Mouse (Mus musculus) cerebellum, adult 11-12 months (tissue): ENCODE measurements around the gene Znfx1.

Source experiments
- DNase-seq: peaks from one replicate; pipeline ENCODE4 v3.0.0; 2022

Znfx1 gene

GRCm38 (mm10) chr2:167071641-167072601 lies 9.1 kb upstream of the Znfx1 start:
- peak; percentile 87 for DNase-seq

DNA sequence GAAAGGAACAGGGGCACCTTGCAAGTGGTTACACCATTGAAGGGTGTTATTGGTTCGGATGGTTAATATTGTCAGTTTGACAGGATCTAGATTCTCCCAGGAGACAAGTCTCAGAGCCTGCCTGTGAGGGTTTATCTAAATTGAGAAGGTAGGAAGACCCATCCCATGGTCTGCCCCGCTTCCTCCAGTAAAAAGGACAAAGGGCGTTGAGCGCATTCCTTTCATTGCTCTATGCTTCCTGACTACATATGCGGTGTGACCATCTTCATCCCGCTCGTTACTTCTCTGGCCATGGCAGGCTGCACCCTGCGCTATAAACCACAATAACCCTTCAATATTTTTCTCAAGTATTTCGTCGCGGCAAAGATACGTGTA lies 8.4 kb upstream of the Znfx1 start:
- no peak for DNase-seq

DNA sequence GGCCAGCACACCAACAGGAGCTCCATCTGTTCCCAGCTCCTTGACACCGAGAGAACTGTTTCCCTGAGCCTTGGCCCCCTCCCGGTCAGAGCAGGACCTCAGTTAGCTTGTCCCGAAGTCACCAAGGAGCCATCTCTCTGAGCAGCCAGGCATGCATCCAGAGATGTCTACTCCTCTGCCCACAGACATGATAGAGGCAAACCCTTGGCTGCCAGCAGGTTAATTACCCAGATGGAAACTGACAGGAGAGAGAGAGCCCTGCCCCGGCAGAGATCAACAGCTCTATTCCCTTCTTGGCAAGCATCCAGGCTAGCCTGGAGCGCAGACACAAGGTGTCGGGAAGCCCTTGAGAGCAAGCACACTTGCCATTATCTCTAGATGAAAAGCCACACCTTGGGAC lies 7.5 kb upstream of the Znfx1 start:
- peak; percentile 86 for DNase-seq

- DNase-seq = no peak
Measured at GRCm38 (mm10) chr2:167067575-167067974, 4.8 kb upstream of the Znfx1 start.

GRCm38 (mm10) chr2:167066528-167067516 lies 4.0 kb upstream of the Znfx1 start:
- DNase-seq = no peak

- DNase-seq = no peak
Measured at GRCm38 (mm10) chr2:167066031-167066430, 3.2 kb upstream of the Znfx1 start.

GRCm38 (mm10) chr2:167064601-167065295 lies 1.9 kb upstream of the Znfx1 start:
- no peak for DNase-seq

- DNase-seq = no peak
Measured at GRCm38 (mm10) chr2:167063906-167064496, 1.2 kb upstream of the Znfx1 start.

DNA sequence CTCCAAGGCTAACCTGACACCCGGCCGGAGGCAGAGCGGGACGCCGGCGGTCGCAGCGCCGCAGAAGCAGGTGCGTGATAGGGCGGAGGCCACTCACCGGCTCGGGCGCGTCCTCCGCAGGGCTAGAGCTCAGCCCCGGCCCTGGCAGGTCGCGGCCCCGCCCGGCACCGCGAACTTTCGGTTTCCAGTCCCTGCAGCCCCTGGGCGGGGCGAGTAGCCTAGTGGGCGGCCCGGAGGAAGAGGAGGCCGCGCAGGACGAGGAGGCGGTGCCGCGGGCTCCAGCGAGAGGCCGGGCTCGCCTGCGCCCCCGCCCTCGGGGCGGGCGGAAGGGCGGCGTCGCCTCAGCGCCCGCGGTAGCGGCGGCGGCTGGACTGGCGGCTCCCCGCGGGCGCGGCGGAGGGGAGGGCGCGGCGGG lies 311 bp downstream of the Znfx1 start:
- DNase-seq = peak; percentile 92

- peak; percentile 30 for DNase-seq
Measured at GRCm38 (mm10) chr2:167061381-167062034, 1.3 kb downstream of the Znfx1 start.

DNA sequence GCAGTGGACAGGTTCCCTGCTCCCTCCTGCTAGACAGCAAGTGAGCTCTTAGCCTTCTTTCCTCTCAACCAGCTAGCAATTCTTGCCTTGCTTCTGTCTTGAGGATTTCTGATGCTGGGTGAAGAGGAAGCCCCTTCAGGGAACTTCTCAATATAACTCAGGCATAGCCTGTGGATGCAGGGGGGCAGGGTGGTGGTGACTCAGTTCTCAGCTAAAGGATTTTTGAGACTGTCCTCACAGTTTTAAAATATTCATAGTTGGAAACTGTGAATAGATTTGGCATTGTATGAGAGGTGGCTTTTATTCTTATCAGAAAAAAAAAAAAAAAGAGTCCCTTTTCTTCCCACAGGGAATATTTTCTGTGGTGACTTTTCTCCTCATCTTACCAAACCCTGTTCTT lies 2.1 kb downstream of the Znfx1 start:
- no peak for DNase-seq

DNA sequence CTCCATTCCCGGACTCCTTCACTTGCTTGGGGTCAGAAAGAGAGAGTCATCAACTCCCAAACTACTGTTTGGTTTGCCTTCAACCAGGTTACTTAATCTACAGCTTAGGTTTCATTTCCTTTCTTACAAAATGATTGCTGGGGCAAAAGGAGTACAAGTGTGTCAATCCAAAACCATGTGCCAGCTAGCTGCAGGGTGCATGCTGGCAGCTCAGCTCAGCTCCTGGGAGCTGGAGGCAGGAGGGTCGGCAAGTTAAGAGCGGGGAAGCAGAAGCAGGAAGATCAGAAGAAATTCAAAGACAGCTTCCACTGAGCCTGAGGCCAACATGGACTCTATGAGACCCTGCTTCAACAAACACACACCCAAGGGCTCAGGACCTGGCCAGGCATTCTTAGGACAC lies 2.5 kb downstream of the Znfx1 start:
- DNase-seq = no peak

GRCm38 (mm10) chr2:167059960-167060359 lies 2.9 kb downstream of the Znfx1 start:
- DNase-seq = peak; percentile 10

DNA sequence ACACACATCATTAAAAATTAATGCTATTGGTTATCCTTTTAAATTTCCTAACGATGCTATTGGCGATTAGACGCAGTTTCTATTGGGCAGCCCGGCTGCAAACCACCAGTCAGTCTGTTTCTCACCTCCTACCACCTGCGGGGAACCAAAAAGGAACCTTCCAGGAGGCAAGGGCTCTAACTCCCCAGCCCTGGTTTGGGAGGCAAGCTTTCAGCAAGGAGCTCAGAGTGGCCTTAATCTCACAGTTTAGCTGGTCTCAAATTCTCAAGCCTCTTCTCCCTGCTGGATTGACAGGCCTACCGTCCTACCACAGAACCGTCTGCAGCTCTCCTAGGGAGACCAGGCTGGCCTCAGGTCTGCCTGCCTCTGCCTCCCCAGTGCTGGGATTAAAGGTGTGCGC lies 3.3 kb downstream of the Znfx1 start:
- no peak for DNase-seq

- no peak for DNase-seq
Measured at GRCm38 (mm10) chr2:167058814-167059387, 3.9 kb downstream of the Znfx1 start.

DNA sequence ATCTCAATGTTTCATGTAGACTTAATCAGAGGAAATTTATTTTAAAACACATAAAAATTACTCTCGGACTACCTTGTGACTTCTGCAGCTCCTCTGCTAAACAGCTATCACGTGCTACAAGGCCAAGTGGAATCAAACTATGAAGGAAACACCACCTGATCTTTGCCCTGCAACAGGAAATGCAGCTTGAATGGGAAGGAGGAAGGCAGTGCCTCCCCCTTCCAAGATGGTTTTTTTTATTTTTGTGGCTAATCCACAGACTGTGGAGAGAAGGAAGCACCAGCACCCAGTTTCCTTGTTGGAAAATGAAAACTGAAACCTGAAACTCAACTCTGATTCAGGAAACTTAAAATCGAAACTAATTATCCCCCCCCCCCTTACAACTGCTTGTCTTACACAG lies 4.6 kb downstream of the Znfx1 start:
- DNase-seq = no peak

- no peak for DNase-seq
Measured at GRCm38 (mm10) chr2:167056942-167057323, 5.9 kb downstream of the Znfx1 start.

GRCm38 (mm10) chr2:167056210-167056941 lies 6.4 kb downstream of the Znfx1 start:
- DNase-seq = no peak

DNA sequence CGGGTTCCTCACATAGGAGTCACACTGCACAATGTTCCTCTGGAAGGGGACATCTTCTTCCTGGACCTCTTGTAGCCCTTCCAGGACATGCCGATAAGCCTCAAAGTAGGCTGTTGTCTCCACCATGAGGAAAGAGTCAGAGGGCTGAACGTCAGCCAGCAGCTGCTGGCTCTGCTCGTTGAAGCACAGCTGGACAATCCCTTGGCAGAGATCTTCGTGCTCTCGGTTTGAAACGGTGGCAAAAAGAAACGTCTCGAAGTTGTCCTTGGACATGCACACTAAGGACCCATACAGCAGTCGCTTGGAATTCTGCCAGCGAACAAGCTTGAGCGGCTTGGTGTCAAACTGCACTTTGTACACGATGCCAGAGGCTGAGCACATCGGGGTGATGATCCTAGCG lies 7.4 kb downstream of the Znfx1 start:
- no peak for DNase-seq

DNA sequence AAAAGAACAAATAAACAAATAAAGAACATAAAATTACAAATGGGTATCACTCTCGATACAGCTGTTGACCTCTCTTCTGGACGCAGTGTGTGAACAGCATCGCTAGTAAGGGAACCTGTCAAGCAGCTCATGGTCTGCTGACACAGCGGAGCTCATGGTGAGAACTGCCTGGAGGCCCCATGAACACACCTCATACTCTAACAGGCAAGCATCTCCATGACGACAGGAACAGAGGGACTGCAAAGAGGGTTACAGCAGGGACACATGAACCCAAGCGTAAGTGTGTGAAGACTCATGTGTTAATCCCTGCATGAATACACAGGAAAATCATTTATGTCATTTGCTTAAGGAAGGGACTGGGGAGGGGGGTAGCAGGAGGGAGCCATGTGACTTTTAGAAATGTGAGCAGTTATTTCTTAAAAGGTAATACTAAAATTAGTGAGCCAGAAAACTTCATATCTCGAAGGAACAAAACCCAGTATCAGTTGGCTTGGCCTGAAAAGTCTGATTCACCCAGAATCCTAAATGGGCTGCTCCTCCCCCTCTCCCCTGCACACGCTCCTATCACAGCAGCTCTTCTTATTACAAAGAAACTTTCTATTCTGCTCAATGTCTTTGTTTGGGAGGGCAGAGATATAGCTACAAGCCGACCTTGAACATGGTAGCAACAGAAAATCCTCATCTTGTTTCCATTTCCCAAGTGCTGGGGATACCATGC lies 9.5 kb downstream of the Znfx1 start:
- no peak for DNase-seq
